Mouse (Mus musculus): ENCODE measurements at regions not wholly inside any gene's neighbourhood (a gene's known extent, or its start where the extent isn't known, plus 50 kb on each side); places are given as distances from the start of the nearest gene placed in this dataset.

GRCm38 (mm10) chr12:106773536-106773935, 714.9 kb upstream of the 3110018I06Rik start:
- no peak for ATAC-seq

GRCm38 (mm10) chr12:106796596-106796995, 691.8 kb upstream of the 3110018I06Rik start:
- no peak for ATAC-seq

DNA sequence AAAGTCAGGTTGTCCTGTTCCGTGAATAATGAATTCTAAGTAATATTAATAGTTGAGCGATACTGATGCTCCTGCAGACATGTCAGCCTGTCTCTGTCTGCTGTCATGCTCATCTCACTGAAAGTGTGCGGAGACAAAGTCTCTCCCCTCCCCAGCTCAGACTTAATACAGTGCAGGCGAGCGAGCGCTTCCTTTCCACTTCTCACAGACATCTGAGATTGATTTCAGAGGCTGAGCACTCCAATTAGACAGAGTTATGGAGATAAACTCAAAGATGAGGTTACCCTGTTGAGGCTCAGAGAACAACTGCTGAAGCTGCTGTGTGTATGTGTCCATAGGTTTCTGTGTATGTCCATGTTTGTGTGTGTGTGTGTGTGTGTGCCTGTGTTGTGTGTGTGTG, 668.7 kb upstream of the 3110018I06Rik start:
- no peak for ATAC-seq

- ATAC-seq = no peak
Measured at GRCm38 (mm10) chr12:106822311-106822710, 666.1 kb upstream of the 3110018I06Rik start.

DNA sequence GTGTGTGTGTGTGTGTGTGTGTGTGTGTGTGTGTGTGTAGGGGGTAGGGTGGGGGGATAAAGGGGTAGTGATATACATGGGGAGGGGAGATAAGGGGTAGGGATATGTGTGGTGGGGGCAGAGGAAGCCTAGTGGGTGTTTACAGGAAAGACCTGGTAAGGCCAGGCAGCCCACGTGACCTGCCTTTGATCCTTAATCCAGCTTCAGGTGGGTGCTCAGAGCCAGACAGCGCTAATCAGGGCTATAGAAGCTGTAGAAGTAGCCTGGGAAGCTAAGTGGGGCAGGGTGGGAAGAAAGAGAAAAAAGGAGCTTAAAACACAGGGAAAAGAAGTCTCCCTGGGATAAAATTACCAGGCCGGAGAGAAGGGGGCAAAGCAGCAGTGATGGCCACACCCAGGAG, 659.9 kb upstream of the 3110018I06Rik start:
- ATAC-seq = no peak

DNA sequence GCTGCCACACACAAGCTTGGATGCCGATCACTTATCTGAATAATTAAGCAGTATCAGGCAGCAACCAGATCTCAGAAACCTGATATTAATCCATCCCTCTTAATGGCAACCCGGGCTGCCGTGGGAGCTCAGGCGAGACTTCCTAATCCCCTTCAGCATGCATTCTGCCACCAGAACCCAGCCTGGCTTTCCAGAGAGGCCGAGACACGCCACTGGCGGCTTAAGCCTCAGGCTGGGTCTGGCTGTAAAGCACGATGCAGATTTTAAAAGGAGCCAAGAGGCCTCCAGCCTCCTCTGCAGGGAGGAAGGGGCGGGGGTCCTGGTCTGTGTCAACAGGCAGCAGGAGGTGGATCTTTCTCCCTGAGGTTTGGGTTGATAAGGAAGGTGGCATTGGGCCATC, 659.1 kb upstream of the 3110018I06Rik start:
- no peak for ATAC-seq

DNA sequence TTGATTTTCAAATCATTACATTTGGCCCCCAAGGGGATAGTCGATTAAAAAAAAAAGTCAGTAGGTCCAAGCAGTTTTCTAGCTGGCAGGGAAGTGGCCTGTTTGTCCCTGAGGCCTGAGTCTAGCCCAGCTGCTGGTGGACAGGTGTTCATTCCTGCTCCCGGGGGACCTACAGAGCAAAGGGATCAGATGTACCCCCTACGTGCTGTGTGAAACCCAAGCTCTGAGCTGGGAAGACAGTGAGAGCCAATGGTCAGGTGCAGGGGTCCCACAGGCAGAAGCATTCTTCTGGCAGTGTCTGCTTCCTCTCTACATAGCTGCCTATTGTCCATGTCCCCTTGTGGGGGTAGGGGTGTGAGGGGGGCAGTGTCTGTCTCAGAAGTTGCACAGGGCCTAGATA, 653.2 kb upstream of the 3110018I06Rik start:
- no peak for ATAC-seq

GRCm38 (mm10) chr12:106839618-106840017, 648.8 kb upstream of the 3110018I06Rik start:
- no peak for ATAC-seq

DNA sequence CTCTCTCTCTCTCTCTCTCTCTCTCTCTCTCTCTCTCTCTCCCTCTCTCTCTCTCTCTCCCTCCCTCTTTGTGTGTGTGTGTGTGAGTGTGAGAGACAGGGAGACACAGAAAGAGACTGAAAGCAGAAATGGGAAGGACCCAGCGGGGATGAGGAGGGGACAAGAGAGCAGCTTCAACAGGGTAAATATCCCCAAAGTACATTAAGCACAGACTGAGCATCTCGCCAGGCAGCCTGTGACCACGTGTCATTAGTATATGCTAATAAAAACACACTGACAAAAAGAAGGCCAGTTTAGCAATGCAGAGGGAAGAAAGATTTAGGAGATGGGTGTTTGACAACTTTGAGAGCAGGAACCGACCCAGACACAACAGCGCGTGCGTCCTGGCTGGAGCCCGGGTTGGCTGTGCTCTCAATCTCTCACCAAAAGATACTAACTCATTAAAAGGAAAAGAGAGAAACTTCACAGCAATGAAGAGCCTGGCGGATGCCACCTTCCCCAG, 648.2 kb upstream of the 3110018I06Rik start:
- ATAC-seq = no peak

GRCm38 (mm10) chr12:106841996-106842395, 646.4 kb upstream of the 3110018I06Rik start:
- ATAC-seq = no peak

- ATAC-seq = no peak
Measured at GRCm38 (mm10) chr12:106842396-106842795, 646.0 kb upstream of the 3110018I06Rik start.

- ATAC-seq = no peak
Measured at GRCm38 (mm10) chr12:106851666-106852065, 636.8 kb upstream of the 3110018I06Rik start.

DNA sequence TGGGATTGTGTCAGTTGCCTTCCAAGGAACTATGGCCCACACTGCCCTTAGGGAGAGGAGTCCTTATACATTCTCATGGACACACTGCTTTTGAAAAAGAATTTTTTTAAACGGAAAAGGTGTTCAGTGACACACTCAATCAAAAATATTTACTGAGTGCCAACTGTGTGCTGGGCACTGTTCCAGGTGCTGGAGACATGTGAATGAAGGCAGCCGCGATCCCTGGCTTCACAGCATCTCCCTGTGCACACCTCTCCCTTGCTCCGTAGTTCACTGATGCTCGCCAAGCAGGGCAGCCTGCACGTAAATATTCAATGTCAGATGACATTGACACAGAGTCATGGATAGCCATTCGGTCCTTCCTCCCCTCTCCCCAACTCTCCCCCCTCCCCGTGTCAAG, 635.7 kb upstream of the 3110018I06Rik start:
- no peak for ATAC-seq

DNA sequence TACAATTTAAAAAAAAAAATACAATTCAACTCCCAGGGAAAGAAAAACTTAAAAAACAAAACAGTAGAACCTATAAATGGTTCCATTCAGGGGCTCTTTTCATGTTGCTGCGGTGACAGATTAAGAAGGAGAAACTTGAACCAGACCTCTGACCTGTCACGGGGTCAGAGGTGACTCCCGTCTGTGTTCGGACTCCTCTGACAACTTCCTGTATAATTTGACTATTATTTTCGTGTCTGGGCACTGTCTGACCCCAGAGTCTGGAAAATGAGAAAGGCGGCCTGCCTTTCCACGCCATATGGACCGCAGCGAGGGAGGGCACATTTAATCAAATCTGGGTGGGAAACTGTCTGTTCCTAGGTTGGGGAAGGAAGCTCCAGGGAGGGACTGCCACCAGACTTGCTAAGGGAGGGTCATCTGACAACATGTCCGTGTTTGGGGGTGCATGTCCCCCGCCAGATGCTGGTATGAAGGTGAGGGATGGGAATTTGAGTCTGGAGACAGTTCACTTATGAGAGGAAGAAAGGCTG, 634.7 kb upstream of the 3110018I06Rik start:
- ATAC-seq = no peak

DNA sequence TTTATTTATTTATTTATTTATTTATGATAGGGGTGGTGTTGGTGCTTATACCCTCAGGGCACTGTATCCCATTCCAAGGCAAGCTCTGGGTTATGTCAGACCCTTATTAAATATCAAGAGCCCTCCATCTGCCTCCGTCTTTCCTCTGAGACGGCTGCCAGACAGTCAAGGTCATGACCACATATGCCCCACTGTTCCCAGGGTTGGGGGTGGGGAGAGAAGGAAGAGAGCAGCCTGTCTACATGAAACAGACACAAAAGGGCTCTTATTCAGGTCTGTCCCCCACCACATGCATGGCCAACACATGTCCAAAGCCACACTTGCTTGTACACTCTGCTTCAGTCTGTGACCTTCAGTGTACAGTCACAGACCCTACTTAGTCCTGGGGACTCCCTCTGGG, 632.9 kb upstream of the 3110018I06Rik start:
- no peak for ATAC-seq

DNA sequence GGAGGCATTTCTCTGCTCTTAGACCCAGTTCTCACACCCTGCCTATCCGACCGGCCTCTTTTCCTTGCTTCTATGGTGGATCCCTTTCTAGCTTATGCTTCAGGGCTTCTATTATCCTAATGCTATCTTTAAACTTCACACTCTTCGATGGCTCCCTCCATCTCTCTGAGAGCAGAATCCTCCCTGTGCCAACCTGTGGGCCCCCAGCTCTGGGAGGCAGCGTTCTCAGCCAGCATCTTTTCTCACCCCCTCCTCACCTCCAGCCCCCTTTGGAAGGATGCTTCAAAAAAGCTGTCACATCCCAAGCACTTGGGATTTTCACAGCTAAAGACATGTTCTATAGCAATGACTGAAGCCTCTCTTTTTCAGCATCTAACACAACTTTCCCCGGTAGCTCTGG, 626.8 kb upstream of the 3110018I06Rik start:
- ATAC-seq = no peak

DNA sequence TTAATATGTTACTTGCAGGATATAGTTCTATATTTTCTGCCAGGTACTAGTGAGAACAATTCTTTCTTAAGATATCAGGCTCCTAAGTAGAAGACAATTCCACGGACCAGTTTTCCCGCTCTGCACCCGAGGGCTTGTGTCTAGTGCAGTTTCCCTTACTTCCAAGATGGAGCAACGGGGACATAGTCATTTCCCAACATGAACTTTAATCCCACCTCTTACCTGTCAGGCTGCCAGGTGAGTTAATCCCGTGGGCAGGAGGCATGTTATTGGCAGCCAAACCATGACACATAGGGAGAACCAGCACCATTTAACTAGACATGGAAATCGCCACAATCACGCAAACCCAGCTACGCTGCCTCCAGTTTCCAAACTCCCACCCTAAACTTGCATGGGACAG, 624.4 kb upstream of the 3110018I06Rik start:
- no peak for ATAC-seq

GRCm38 (mm10) chr12:106868036-106868435, 620.4 kb upstream of the 3110018I06Rik start:
- ATAC-seq = no peak

DNA sequence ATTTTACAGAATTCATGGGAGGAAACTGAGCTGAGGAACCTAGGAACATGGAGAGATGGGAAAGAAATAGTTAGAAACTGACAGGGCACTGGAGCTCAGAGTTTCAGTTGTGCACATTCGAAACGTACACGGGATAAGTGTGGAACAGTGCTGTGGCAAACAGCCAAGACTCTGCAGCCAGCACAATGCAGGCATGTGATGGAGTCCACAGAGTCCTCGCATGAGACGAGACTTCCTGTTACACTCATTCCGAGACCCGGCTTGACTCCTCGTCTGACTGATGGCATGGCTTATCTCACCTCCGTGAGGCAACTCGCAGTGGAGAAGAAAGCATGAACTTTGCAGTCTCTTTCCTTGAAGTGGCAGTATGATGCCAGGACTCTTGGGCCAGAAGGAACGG, 617.0 kb upstream of the 3110018I06Rik start:
- ATAC-seq = no peak

DNA sequence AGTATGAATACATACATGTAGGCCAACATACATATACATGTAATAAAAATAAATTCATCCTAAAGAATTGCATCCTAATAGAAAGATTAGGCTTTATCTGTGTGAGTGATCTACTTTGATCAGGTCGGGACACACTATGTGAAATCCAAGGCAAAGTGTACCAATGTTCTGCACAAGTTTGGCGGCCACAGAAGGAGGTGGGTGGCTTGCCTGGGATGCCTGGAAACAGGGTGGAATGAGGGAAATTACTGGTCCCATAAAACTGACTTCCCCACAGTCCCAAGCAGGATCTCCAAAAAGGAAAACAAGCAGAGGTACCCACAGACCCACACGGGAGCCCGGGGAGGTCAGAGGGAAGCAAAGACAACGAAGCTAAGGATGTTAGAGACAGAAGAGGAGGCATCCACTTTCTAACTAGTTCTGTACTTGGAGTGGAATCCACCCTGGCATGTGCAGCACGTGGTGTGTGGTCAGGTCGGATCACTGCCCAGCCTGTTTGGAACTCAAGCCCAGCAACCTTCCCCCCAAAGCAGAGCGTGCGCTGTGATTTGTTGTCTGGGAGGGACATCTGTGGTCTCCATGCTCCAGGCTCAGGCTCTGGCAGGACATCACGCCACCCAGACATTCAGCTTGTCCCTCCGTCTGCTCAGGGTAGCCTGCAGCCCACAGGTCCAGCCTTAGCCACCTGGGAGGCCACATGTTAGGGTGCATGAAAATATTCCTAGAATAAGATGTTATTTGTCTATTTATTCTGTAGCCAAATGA, 615.3 kb upstream of the 3110018I06Rik start:
- no peak for ATAC-seq

DNA sequence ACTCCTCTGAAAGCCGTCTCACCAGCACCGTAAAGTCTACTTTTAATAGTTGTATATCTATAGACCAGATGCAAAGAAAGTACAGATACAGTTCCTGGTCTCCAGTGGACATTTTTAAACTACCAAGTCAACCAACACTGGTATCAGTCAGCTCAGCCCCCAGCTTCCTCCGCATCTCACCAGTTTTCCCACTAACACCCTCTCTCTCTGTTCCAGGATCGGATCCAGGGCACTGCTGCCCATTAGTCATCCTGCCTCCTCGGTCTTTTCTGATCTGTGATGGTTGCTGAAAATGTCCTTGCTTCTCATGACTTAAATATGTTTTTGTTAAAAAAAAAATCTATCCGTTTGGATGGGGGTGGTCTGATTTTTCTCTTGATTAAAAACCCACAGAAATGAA, 598.1 kb upstream of the 3110018I06Rik start:
- no peak for ATAC-seq

DNA sequence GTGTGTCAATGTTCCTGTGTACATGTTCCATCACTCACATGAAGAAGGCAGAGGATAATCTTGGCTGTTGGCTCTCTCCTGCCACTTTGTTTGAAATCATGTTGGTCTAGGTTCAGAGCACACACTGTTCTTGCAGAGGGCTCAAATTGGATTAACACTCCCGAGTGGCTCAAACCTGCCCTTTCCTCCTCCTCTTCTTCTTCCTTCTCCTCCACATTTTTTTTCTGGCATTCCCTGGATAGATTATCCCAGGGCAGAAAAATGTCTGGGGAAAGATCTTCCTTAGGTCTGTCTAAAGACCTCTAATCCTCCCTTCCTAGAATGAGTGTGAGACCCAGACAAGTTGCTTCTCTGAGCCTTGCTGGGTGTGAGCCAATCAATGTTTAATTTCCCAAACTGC, 594.4 kb upstream of the 3110018I06Rik start:
- ATAC-seq = no peak

DNA sequence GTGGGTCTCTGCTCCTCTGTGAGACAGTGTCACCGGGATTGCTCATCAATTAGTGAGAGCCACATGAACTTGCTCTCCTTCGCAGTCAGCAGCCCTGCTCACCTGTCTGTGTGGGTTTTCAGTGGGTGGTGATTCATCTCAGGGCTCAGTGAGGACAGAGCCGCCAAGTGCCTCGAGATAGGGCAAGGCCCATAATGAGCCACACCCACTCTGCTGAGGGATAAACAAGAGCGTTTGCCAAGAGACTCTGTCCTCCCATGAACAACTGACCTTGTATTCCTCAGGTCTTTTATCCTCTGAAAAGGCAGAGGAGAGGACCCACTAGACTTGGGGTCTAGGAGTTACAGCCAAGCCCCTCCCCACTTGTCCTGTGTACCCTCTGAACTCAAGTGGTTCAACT, 584.2 kb upstream of the 3110018I06Rik start:
- ATAC-seq = no peak

DNA sequence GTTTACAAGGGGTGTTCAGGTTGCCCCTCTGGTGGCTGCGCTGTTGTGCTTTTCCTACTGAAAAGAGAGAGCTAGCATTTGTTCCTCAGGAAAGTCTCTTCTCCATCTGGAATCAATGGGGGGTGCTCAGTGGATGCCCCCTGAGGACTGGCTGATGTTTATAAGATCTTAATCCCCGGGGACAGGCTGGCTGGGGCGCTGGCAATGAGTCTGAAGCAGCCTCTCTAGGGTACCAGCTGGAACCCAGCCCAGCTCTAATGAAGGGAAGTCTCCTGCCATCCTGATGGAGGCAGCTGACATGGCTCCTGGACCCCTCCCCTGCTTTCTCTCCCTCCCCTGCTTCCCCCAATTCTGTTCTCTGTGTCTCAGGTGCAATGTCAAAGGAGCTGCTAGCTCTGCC, 575.6 kb upstream of the 3110018I06Rik start:
- no peak for ATAC-seq

DNA sequence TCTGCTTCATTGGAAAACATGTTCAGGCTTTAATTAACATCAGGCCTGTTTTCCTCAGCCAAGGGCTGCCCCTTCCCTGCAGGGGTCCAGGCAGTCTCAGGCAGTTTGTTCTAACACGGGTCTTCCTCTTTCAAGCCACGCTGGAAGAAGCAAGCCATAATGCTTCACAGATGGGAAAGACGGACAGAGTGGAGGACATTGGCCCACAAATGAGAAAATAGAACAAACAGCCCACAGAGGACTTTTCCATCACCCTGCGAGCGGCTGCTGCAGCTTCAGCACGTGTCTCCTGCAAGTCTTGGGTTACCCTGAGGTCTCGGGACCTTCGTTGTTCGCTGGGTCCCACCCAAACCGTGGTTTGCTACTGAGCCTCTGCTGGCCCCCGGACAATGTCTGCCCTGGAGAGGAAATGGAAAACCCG, 565.9 kb upstream of the 3110018I06Rik start:
- ATAC-seq = no peak
